Comparison of ENCODE assay signal across 9 mouse cellular contexts in the genomic region with DNA sequence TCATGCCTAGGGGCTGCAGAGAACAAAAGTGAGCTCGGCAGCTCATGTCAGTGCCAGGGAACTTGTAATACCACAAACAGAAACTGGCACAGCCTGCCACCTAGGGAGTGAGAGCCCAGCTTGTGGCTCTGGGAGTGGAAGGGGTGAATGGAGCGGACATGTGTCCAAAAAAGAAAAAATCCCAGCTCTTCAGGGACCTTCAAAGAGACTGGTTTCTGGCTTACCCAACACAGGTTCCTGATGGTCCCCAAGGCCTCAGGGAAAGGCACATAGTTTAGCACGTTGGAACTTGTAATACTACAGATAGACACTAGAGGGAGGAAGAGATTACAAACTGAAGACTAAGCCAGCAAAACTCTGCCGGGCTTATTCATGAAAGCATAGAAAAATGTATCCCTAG.
A peak's percentile ranks its signal among the peaks of the same experiment; 100 is the strongest.
DNase-seq lines count a peak whose midpoint lies in the region; ATAC-seq and TF ChIP-seq lines count a peak whose summit lies in the region.
"Had no signal": no experiment of that assay in that cellular context is flagged by ENCODE, and none has a peak within 500 bp of the region (broad histone marks: within the 10 kb centered on the region; RNA-seq: fewer than 3 reads in every experiment).

No protein-coding gene starts in this region.

- no peaks in the 10 kb centered on the region for H3K36me3 ChIP-seq in limb, embryonic 14.5 days (ENCODE audit: control insufficient read depth, insufficient read depth, low read length)
- H3K36me3 ChIP-seq in limb, embryonic 10.5 days: no peaks in the 10 kb centered on the region
- H3K36me3 ChIP-seq: heart, embryonic 15.5 days; neural tube, embryonic 13.5 days had no signal

- H3K9me3 ChIP-seq in limb, embryonic 14.5 days (ENCODE audit: control insufficient read depth, low read length): no peaks in the 10 kb centered on the region
- H3K9me3 ChIP-seq in limb, embryonic 10.5 days (replicated peaks): no peaks in the 10 kb centered on the region
- H3K9me3 ChIP-seq: heart, embryonic 15.5 days; neural tube, embryonic 13.5 days had no signal

- DNase-seq in limb, embryonic 14.5 days (ENCODE audit: low spot score): peak; percentile 49
- DNase-seq in limb, embryonic 10.5 days (ENCODE audit: low spot score): no peak
- DNase-seq in MEL-GATA-1-ER (ENCODE audit: extremely low read depth, low read depth): peak; percentile 53
- peak; percentile 48 for DNase-seq in c-Kit-positive CD71-positive TER-119-negative erythroid progenitor cells, embryonic 14.5 days (ENCODE audit: low read depth)
- DNase-seq in hindlimb bud, embryonic 11.5 days (ENCODE audit: extremely low spot score, low read depth, low spot score): peak; percentile 79
- peak; percentile 23 for DNase-seq in thymus, postnatal 14 days
- DNase-seq in spleen, postnatal 10 days (ENCODE audit: low spot score in 2 of 2): no peak

- H3K4me1 ChIP-seq in limb, embryonic 14.5 days (ENCODE audit: control insufficient read depth, insufficient read depth, low read length): no peaks in the 10 kb centered on the region
- no peaks in the 10 kb centered on the region for H3K4me1 ChIP-seq in limb, embryonic 10.5 days
- H3K4me1 ChIP-seq: heart, embryonic 15.5 days; neural tube, embryonic 13.5 days had no signal

- no peak overlapping the region for H3K27ac ChIP-seq in limb, embryonic 14.5 days (replicated peaks; ENCODE audit: low read depth, low read length)
- no peak overlapping the region for H3K27ac ChIP-seq in limb, embryonic 10.5 days
- H3K27ac ChIP-seq: heart, embryonic 15.5 days; neural tube, embryonic 13.5 days had no signal

- H3K4me2 ChIP-seq in limb, embryonic 14.5 days (replicated peaks; ENCODE audit: low read depth, low read length, severe bottlenecking): no peak overlapping the region
- H3K4me2 ChIP-seq: heart, embryonic 15.5 days; neural tube, embryonic 13.5 days had no signal

- WGBS in limb, embryonic 14.5 days: 39% methylated on average over 4 of the region's 4 CpGs
- 34% methylated on average over 4 of the region's 4 CpGs for WGBS in limb, embryonic 10.5 days

- no peak for ATAC-seq in limb, embryonic 14.5 days (ENCODE audit: low FRiP score, low read depth)

- no peaks in the 10 kb centered on the region for H3K27me3 ChIP-seq in limb, embryonic 14.5 days (ENCODE audit: control insufficient read depth, insufficient read depth, low read length)
- no peaks in the 10 kb centered on the region for H3K27me3 ChIP-seq in limb, embryonic 10.5 days (ENCODE audit: low read depth, poor library complexity, severe bottlenecking)
- H3K27me3 ChIP-seq: heart, embryonic 15.5 days; neural tube, embryonic 13.5 days had no signal

- no peak overlapping the region for H3K4me3 ChIP-seq in limb, embryonic 14.5 days (replicated peaks; ENCODE audit: low read length)
- H3K4me3 ChIP-seq in limb, embryonic 10.5 days: no peak overlapping the region
- H3K4me3 ChIP-seq: heart, embryonic 15.5 days; neural tube, embryonic 13.5 days had no signal

- no peak overlapping the region for H3K9ac ChIP-seq in limb, embryonic 14.5 days (ENCODE audit: low read depth, low read length, severe bottlenecking)
- H3K9ac ChIP-seq: heart, embryonic 15.5 days; neural tube, embryonic 13.5 days had no signal

- no peak for TF ChIP-seq POLR2A in limb, embryonic 14.5 days (IDR thresholded peaks at IDR 0.05; ENCODE audit: borderline replicate concordance, extremely low read depth, insufficient read depth, insufficient read length)

Comparison
In these comparisons a context has a peak if more than half of its experiments do, and no peak if none do; other contexts are left out.
1. DNase-seq: peak in limb, embryonic 14.5 days (single experiment), MEL-GATA-1-ER (single experiment), c-Kit-positive CD71-positive TER-119-negative erythroid progenitor cells, embryonic 14.5 days (single experiment), hindlimb bud, embryonic 11.5 days (single experiment) and thymus, postnatal 14 days (single experiment); none in limb, embryonic 10.5 days (single experiment) and spleen, postnatal 10 days (0 of 2).